Mouse (Mus musculus) ES-Bruce4 (cell line): Measurements from ENCODE around the gene Crat.

ENCODE experiments used
- CTCF ChIP-seq: IDR thresholded peaks from one replicate; pipeline ENCODE4 v1.8.1; 2011; ENCODE audit warnings: low read depth, low read length
- EP300 ChIP-seq: IDR thresholded peaks from 2 replicates; pipeline ENCODE4 v1.6.1; 2011; ENCODE audit warnings: low read depth, low read length; ENCODE audit not compliant: insufficient read depth
- POLR2A ChIP-seq: IDR thresholded peaks from one replicate; pipeline ENCODE4 v1.8.1; 2011; ENCODE audit warnings: low read length; ENCODE audit not compliant: insufficient read depth

GRCm38 (mm10) chr2:30356266-30356665, 59.3 kb downstream of the Crat start:
- TF ChIP-seq POLR2A (no peak), EP300 (no peak), CTCF (no peak)
